Mouse (Mus musculus): ENCODE measurements around the gene 4931428L18Rik. TPM values are rescaled to one million over a fixed set of nuclear protein-coding genes. Genes with fewer than 3 reads are reported as not detected.

The 4931428L18Rik gene
- polyA plus RNA-seq, 1 experiment from 2014 or later: not detected

DNA sequence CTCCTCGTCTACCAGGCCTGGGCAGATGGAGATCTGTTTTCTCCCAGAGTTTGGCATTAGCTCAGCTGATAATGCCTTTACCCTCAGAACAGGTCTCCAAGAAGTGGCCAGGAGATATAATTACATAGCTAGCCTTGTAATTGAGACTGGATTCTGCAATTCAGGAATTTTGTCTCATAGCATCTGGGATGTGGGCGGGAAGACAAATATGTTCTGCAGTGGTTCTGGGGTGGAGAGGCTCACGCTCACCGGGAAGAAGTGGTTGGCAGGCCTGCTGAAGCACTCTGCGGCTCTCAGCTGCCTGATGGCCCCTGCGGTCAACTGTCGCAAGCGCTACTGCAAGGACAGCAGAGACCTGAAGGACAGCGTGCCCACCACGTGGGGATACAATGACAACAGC, 18.7 kb downstream of the 4931428L18Rik start:
- H3K4me2 ChIP-seq (replicated peaks; ENCODE audit: low read depth, low read length): no peak overlapping the region
- no peak for ATAC-seq (ENCODE audit: low FRiP score)
- no peaks in the 10 kb centered on the region for H3K9me3 ChIP-seq (ENCODE audit: control insufficient read depth, low read length)
- H3K4me3 ChIP-seq (ENCODE audit: low read depth, low read length): no peak overlapping the region
- H3K27ac ChIP-seq (ENCODE audit: low read depth, low read length): no peak overlapping the region
- no peaks in the 10 kb centered on the region for H3K27me3 ChIP-seq (ENCODE audit: control insufficient read depth, insufficient read depth, low read length)
- WGBS: 90% methylated on average over 10 of the region's 10 CpGs
- H3K36me3 ChIP-seq (ENCODE audit: control insufficient read depth, insufficient read depth, low read length): no peaks in the 10 kb centered on the region
- no peak overlapping the region for H3K9ac ChIP-seq (ENCODE audit: low read depth, low read length)
- no peak for DNase-seq (ENCODE audit: low spot score)
- H3K4me1 ChIP-seq (replicated peaks; ENCODE audit: control insufficient read depth, insufficient read depth, low read length): no peaks in the 10 kb centered on the region

DNA sequence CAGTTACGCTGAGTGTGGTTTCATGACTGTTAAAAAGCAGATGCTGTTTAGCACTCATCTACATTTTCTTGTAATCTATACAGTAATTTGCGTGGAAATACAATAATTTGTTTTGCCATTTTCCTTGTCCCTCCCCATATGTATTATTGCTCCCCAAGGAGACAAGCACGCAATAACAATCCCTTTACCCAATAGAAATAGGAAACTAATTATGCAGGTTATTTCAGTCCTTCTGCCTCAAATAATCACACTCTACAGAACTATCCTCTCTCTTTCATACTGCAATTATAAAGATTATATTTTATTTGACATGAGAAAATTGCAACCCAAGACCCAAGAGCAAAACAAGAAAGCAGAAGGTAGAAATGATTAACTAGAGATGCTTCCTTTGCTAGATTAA, 25.5 kb downstream of the 4931428L18Rik start:
- DNase-seq (ENCODE audit: low spot score): no peak
- Histone ChIP-seq H3K9ac (ENCODE audit: low read depth, low read length) (no peak overlapping the region), H3K4me1 (replicated peaks; ENCODE audit: control insufficient read depth, insufficient read depth, low read length) (no peaks in the 10 kb centered on the region), H3K27ac (ENCODE audit: low read depth, low read length) (no peak overlapping the region), H3K9me3 (ENCODE audit: control insufficient read depth, low read length) (no peaks in the 10 kb centered on the region), H3K4me2 (replicated peaks; ENCODE audit: low read depth, low read length) (no peak overlapping the region), H3K27me3 (ENCODE audit: control insufficient read depth, insufficient read depth, low read length) (no peaks in the 10 kb centered on the region), H3K36me3 (ENCODE audit: control insufficient read depth, insufficient read depth, low read length) (no peaks in the 10 kb centered on the region), H3K4me3 (ENCODE audit: low read depth, low read length) (no peak overlapping the region)
- 90% methylated on average over 3 of the region's 3 CpGs for WGBS
- ATAC-seq (ENCODE audit: low FRiP score): no peak

DNA sequence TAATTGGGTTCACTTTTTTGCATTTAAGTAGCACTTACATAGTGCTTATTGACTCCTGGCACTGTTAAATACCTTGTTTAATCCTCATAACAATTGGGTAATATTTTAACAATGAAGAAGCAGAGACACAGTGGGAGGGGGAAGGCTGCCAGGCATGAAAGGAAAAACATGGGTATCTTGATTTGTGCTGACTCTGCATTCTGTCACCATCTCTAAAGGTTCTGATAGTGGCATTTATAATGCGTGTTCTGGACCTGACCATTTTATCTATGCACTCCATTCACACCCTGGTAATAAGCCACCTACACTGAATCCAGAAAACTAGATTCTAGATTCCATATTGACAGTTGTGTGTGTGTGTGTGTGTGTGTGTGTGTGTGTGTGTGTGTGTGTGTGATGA, 26.9 kb downstream of the 4931428L18Rik start:
- DNase-seq (ENCODE audit: low spot score): no peak
- Histone ChIP-seq H3K27ac (ENCODE audit: low read depth, low read length) (no peak overlapping the region), H3K4me2 (replicated peaks; ENCODE audit: low read depth, low read length) (no peak overlapping the region), H3K36me3 (ENCODE audit: control insufficient read depth, insufficient read depth, low read length) (no peaks in the 10 kb centered on the region), H3K27me3 (ENCODE audit: control insufficient read depth, insufficient read depth, low read length) (no peaks in the 10 kb centered on the region), H3K4me1 (replicated peaks; ENCODE audit: control insufficient read depth, insufficient read depth, low read length) (no peaks in the 10 kb centered on the region), H3K9ac (ENCODE audit: low read depth, low read length) (no peak overlapping the region), H3K9me3 (ENCODE audit: control insufficient read depth, low read length) (no peaks in the 10 kb centered on the region), H3K4me3 (ENCODE audit: low read depth, low read length) (no peak overlapping the region)
- WGBS: 75% methylated on average over 1 of the region's 1 CpGs
- no peak for ATAC-seq (ENCODE audit: low FRiP score)

GRCm38 (mm10) chr1:31190237-31190866, 32.1 kb downstream of the 4931428L18Rik start:
- Histone ChIP-seq H3K4me3 (ENCODE audit: low read depth, low read length) (no peak overlapping the region), H3K4me1 (replicated peaks; ENCODE audit: control insufficient read depth, insufficient read depth, low read length) (no peaks in the 10 kb centered on the region), H3K4me2 (replicated peaks; ENCODE audit: low read depth, low read length) (no peak overlapping the region), H3K9ac (ENCODE audit: low read depth, low read length) (no peak overlapping the region), H3K36me3 (ENCODE audit: control insufficient read depth, insufficient read depth, low read length) (no peaks in the 10 kb centered on the region), H3K27me3 (ENCODE audit: control insufficient read depth, insufficient read depth, low read length) (no peaks in the 10 kb centered on the region), H3K9me3 (ENCODE audit: control insufficient read depth, low read length) (no peaks in the 10 kb centered on the region), H3K27ac (ENCODE audit: low read depth, low read length) (no peak overlapping the region)
- DNase-seq (ENCODE audit: low spot score) (no peak), ATAC-seq (ENCODE audit: low FRiP score) (no peak)
- WGBS: 81% methylated on average over 10 of the region's 10 CpGs

DNA sequence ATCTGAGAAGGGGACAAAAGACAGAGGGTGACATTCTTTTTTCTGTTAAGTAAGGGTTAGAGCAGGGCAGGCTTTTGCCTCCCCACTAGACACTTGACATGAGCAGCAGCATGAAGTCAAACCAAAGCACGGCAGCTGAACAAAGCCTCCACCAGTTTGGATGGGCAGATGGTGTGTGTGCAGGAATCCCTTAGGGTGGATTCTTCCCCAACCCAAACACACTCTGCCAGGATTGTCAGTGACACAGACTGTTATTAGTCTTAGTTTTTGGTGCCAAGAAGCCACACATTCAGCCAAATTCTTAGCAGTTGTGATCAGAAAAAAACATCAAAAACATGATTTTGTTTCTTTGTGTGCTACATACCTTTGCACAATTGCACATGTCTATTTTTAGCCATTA, 44.2 kb downstream of the 4931428L18Rik start:
- Histone ChIP-seq H3K9me3 (ENCODE audit: control insufficient read depth, low read length) (no peaks in the 10 kb centered on the region), H3K27me3 (ENCODE audit: control insufficient read depth, insufficient read depth, low read length) (no peaks in the 10 kb centered on the region), H3K4me2 (replicated peaks; ENCODE audit: low read depth, low read length) (no peak overlapping the region), H3K4me3 (ENCODE audit: low read depth, low read length) (no peak overlapping the region), H3K36me3 (ENCODE audit: control insufficient read depth, insufficient read depth, low read length) (no peaks in the 10 kb centered on the region), H3K27ac (ENCODE audit: low read depth, low read length) (no peak overlapping the region), H3K4me1 (replicated peaks; ENCODE audit: control insufficient read depth, insufficient read depth, low read length) (no peaks in the 10 kb centered on the region), H3K9ac (ENCODE audit: low read depth, low read length) (no peak overlapping the region)
- no peak for ATAC-seq (ENCODE audit: low FRiP score)
- WGBS: 57% methylated on average over 1 of the region's 1 CpGs
- DNase-seq (ENCODE audit: low spot score): no peak

DNA sequence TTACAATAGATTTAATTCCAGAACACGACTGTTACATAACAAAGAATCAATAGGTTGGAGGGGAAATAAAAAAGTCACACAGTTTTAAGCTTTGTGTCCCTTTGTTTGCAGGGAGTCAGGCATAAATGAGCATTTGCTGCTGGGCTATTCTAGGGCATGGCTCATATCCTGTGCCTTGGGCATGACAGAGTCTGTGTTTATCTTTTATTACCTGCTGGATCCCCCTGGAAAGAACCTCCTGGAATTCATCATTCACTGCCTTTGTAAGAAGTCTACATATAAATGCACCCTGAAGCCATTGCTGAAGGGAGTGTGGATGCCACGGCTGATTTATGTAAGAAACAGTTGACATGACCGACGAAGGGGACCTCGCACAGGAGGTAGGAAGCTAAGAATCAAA, 46.4 kb downstream of the 4931428L18Rik start, which contains the start of gene Lgsn:
Lgsn (plus strand) TSS at position 301 of the 400 bp plus-strand sequence.
- Histone ChIP-seq H3K4me1 (replicated peaks; ENCODE audit: control insufficient read depth, insufficient read depth, low read length) (no peaks in the 10 kb centered on the region), H3K27ac (ENCODE audit: low read depth, low read length) (no peak within 1 kb of the TSS), H3K9me3 (ENCODE audit: control insufficient read depth, low read length) (no peaks in the 10 kb centered on the region), H3K36me3 (ENCODE audit: control insufficient read depth, insufficient read depth, low read length) (no peaks in the 10 kb centered on the region), H3K9ac (ENCODE audit: low read depth, low read length) (no peak within 1 kb of the TSS), H3K27me3 (ENCODE audit: control insufficient read depth, insufficient read depth, low read length) (no peaks in the 10 kb centered on the region), H3K4me3 (ENCODE audit: low read depth, low read length) (no peak within 1 kb of the TSS), H3K4me2 (replicated peaks; ENCODE audit: low read depth, low read length) (no peak within 1 kb of the TSS)
- ATAC-seq (ENCODE audit: low FRiP score) (no peak), DNase-seq (ENCODE audit: low spot score) (no peak)
- WGBS: 79% methylated on average over 5 of the region's 5 CpGs

DNA sequence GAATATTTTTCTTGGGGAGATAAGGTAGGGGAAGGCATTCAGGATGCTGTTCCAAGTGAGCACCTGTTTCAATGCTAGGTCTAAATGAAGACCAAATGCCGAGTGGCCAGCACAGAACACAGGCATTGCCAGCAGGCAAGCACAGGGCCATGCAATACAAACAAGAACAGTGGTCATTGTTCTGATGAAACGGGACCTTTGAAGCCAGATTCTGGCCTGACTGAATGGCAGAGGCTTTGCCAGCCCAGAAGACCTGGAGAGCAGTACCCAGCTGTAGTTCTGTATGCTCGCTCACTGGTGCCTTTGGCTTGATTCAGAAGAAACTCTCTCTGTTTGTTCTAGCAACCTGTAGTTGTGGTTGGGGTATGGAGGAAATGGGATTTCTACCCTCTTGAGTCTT, 47.1 kb downstream of the 4931428L18Rik start:
- Histone ChIP-seq H3K36me3 (ENCODE audit: control insufficient read depth, insufficient read depth, low read length) (no peaks in the 10 kb centered on the region), H3K27ac (ENCODE audit: low read depth, low read length) (no peak overlapping the region), H3K27me3 (ENCODE audit: control insufficient read depth, insufficient read depth, low read length) (no peaks in the 10 kb centered on the region), H3K4me2 (replicated peaks; ENCODE audit: low read depth, low read length) (no peak overlapping the region), H3K4me1 (replicated peaks; ENCODE audit: control insufficient read depth, insufficient read depth, low read length) (no peaks in the 10 kb centered on the region), H3K9me3 (ENCODE audit: control insufficient read depth, low read length) (no peaks in the 10 kb centered on the region), H3K4me3 (ENCODE audit: low read depth, low read length) (no peak overlapping the region), H3K9ac (ENCODE audit: low read depth, low read length) (no peak overlapping the region)
- DNase-seq (ENCODE audit: low spot score): no peak
- 81% methylated on average over 3 of the region's 3 CpGs for WGBS
- no peak for ATAC-seq (ENCODE audit: low FRiP score)

GRCm38 (mm10) chr1:31165326-31166121, 57.0 kb downstream of the 4931428L18Rik start:
- Histone ChIP-seq H3K27me3 (ENCODE audit: control insufficient read depth, insufficient read depth, low read length) (no peaks in the 10 kb centered on the region), H3K36me3 (ENCODE audit: control insufficient read depth, insufficient read depth, low read length) (no peaks in the 10 kb centered on the region), H3K9me3 (ENCODE audit: control insufficient read depth, low read length) (no peaks in the 10 kb centered on the region), H3K4me2 (replicated peaks; ENCODE audit: low read depth, low read length) (no peak overlapping the region), H3K4me1 (replicated peaks; ENCODE audit: control insufficient read depth, insufficient read depth, low read length) (no peaks in the 10 kb centered on the region), H3K27ac (ENCODE audit: low read depth, low read length) (no peak overlapping the region), H3K9ac (ENCODE audit: low read depth, low read length) (no peak overlapping the region), H3K4me3 (ENCODE audit: low read depth, low read length) (no peak overlapping the region)
- DNase-seq (ENCODE audit: low spot score) (no peak), ATAC-seq (ENCODE audit: low FRiP score) (no peak)
- 92% methylated on average over 7 of the region's 7 CpGs for WGBS
